Mouse (Mus musculus): ENCODE data around the gene Glis3. TPM values are rescaled to one million over a fixed set of nuclear protein-coding genes. Genes with fewer than 3 reads are reported as not detected.

Gene Glis3
- polyA plus RNA-seq, 1 experiment: 2.2 TPM

GRCm38 (mm10) chr19:28258480-28258879 is 421.4 kb downstream of the Glis3 start:
- DNase-seq (ENCODE audit: low spot score): no peak

- DNase-seq (ENCODE audit: low spot score): no peak
These were observed 432.5 kb downstream of the Glis3 start for GRCm38 (mm10) chr19:28247345-28247744.

- no peak for DNase-seq (ENCODE audit: low spot score)
These were observed 433.7 kb downstream of the Glis3 start for GRCm38 (mm10) chr19:28246186-28246585.

GRCm38 (mm10) chr19:28238073-28238472 is 441.8 kb downstream of the Glis3 start:
- DNase-seq (ENCODE audit: low spot score): no peak

GRCm38 (mm10) chr19:28237621-28238020 is 442.3 kb downstream of the Glis3 start:
- no peak for DNase-seq (ENCODE audit: low spot score)

- no peak for DNase-seq (ENCODE audit: low spot score)
These were observed 444.3 kb downstream of the Glis3 start for GRCm38 (mm10) chr19:28235571-28235970.

GRCm38 (mm10) chr19:28235096-28235495 is 444.8 kb downstream of the Glis3 start:
- no peak for DNase-seq (ENCODE audit: low spot score)

GRCm38 (mm10) chr19:28234676-28235075 is 445.2 kb downstream of the Glis3 start:
- no peak for DNase-seq (ENCODE audit: low spot score)

GRCm38 (mm10) chr19:28231511-28231910 is 448.4 kb downstream of the Glis3 start:
- no peak for DNase-seq (ENCODE audit: low spot score)

- DNase-seq (ENCODE audit: low spot score): no peak
These were observed 452.4 kb downstream of the Glis3 start for GRCm38 (mm10) chr19:28227526-28227925.

- DNase-seq (ENCODE audit: low spot score): no peak
These were observed 454.2 kb downstream of the Glis3 start for GRCm38 (mm10) chr19:28225651-28226050.

- DNase-seq (ENCODE audit: low spot score): no peak
These were observed 468.2 kb downstream of the Glis3 start for GRCm38 (mm10) chr19:28211630-28212029.

Other genes with a start within 250 kb of the Glis3 start
- 2.8 and 4.0 TPM in 2 replicates for gene Slc1a1, start 155.0 kb upstream of the Glis3 start, polyA plus RNA-seq (2012; rRNA removed)